Mouse (Mus musculus): ENCODE measurements at regions not wholly inside any gene's neighbourhood (a gene's known extent, or its start where the extent isn't known, plus 50 kb on each side); places are given as distances from the start of the nearest gene placed in this dataset.

- WGBS, result 63% methylated on average over 3 of the region's 3 CpGs
- no peak overlapping the region for H3K27ac ChIP-seq (ENCODE audit: low read length)
- no peak overlapping the region for H3K4me3 ChIP-seq (ENCODE audit: low read depth, low read length)
- no peaks in the 10 kb centered on the region for H3K9me3 ChIP-seq (ENCODE audit: low read length)
- DNase-seq (ENCODE audit: low spot score) (no peak), ATAC-seq (no peak)
- no peak overlapping the region for H3K4me2 ChIP-seq (replicated peaks; ENCODE audit: low read depth, low read length)
- TF ChIP-seq EP300 (IDR thresholded peaks at IDR 0.05) (no peak), CTCF (IDR thresholded peaks at IDR 0.05) (no peak)
- no peak overlapping the region for H3K9ac ChIP-seq (replicated peaks; ENCODE audit: low read depth)
- no peaks in the 10 kb centered on the region for H3K4me1 ChIP-seq (ENCODE audit: insufficient read depth, low read depth, low read length)
- no peaks in the 10 kb centered on the region for H3K27me3 ChIP-seq (replicated peaks; ENCODE audit: insufficient read depth, low read length)
- no peaks in the 10 kb centered on the region for H3K36me3 ChIP-seq (ENCODE audit: insufficient read depth, low read length)
Observed at GRCm38 (mm10) chr12:56046050-56046449, 209.9 kb downstream of the Brms1l start.

DNA sequence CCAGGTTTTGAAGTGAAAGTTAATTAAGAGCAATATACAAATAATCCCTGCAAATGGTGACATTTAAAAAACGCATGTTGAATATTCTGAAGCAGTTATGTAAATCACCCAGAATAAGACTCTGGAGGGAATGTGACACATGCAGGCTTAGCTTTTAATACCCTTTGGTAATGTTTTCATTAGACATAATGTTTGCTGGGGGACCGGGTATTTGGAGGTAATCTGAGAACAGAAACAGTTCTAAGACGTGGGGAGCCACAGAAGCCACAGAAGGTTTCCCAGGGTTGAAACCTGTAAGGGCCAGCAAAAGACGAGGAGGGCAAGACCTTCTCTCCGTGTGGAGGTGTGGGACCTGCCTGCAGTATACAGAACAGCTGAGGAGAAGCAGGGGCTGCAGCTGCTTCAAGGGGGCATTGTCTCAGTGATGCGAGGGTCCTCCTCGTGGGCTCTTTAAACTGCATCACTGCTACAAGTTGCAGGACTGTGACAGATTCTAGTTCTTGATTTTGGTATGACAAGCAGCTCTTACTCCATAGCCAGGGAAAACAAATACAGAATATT lies 184.9 kb downstream of the Brms1l start:
- H3K4me3 ChIP-seq (ENCODE audit: low read depth, low read length), result no peak overlapping the region
- ATAC-seq, result no peak
- H3K9ac ChIP-seq (replicated peaks; ENCODE audit: low read depth), result no peak overlapping the region
- no peaks in the 10 kb centered on the region for H3K27me3 ChIP-seq (replicated peaks; ENCODE audit: insufficient read depth, low read length)
- no peaks in the 10 kb centered on the region for H3K9me3 ChIP-seq (ENCODE audit: low read length)
- no peaks in the 10 kb centered on the region for H3K4me1 ChIP-seq (ENCODE audit: insufficient read depth, low read depth, low read length)
- no peak overlapping the region for H3K4me2 ChIP-seq (replicated peaks; ENCODE audit: low read depth, low read length)
- 24% methylated on average over 7 of the region's 7 CpGs for WGBS
- DNase-seq (ENCODE audit: low spot score), result no peak
- H3K36me3 ChIP-seq (ENCODE audit: insufficient read depth, low read length), result no peaks in the 10 kb centered on the region
- H3K27ac ChIP-seq (ENCODE audit: low read length), result no peak overlapping the region
- TF ChIP-seq CTCF (IDR thresholded peaks at IDR 0.05), result no peak
- TF ChIP-seq EP300 (IDR thresholded peaks at IDR 0.05), result no peak

- Histone ChIP-seq H3K36me3 (ENCODE audit: insufficient read depth, low read length) (no peaks in the 10 kb centered on the region), H3K4me1 (ENCODE audit: insufficient read depth, low read depth, low read length) (no peaks in the 10 kb centered on the region), H3K4me3 (ENCODE audit: low read depth, low read length) (no peak overlapping the region), H3K9me3 (ENCODE audit: low read length) (no peaks in the 10 kb centered on the region), H3K4me2 (replicated peaks; ENCODE audit: low read depth, low read length) (no peak overlapping the region), H3K9ac (replicated peaks; ENCODE audit: low read depth) (no peak overlapping the region), H3K27ac (ENCODE audit: low read length) (no peak overlapping the region), H3K27me3 (replicated peaks; ENCODE audit: insufficient read depth, low read length) (no peaks in the 10 kb centered on the region)
- DNase-seq (ENCODE audit: low spot score) (no peak), ATAC-seq (no peak)
- no peak for TF ChIP-seq EP300 (IDR thresholded peaks at IDR 0.05)
- TF ChIP-seq CTCF (IDR thresholded peaks at IDR 0.05), result no peak
- WGBS, result 45% methylated on average over 1 of the region's 1 CpGs
Observed at GRCm38 (mm10) chr12:56020547-56020946, 184.4 kb downstream of the Brms1l start.

GRCm38 (mm10) chr12:56009976-56010375 lies 173.9 kb downstream of the Brms1l start:
- no peak overlapping the region for H3K4me3 ChIP-seq (ENCODE audit: low read depth, low read length)
- H3K9me3 ChIP-seq (ENCODE audit: low read length), result no peaks in the 10 kb centered on the region
- WGBS, result 32% methylated on average over 4 of the region's 4 CpGs
- peak; percentile 54 for ATAC-seq
- 0 out of 2 replicates have a peak, but pooled peaks have one; percentile 21 for TF ChIP-seq EP300 (IDR thresholded peaks at IDR 0.05)
- no peak for TF ChIP-seq CTCF (IDR thresholded peaks at IDR 0.05)
- H3K4me1 ChIP-seq (ENCODE audit: insufficient read depth, low read depth, low read length), result no peaks in the 10 kb centered on the region
- H3K9ac ChIP-seq (replicated peaks; ENCODE audit: low read depth), result no peak overlapping the region
- no peak overlapping the region for H3K27ac ChIP-seq (ENCODE audit: low read length)
- peak; percentile 85 for DNase-seq (ENCODE audit: low spot score)
- no peaks in the 10 kb centered on the region for H3K36me3 ChIP-seq (ENCODE audit: insufficient read depth, low read length)
- H3K27me3 ChIP-seq (replicated peaks; ENCODE audit: insufficient read depth, low read length), result no peaks in the 10 kb centered on the region
- no peak overlapping the region for H3K4me2 ChIP-seq (replicated peaks; ENCODE audit: low read depth, low read length)

GRCm38 (mm10) chr12:56005846-56006245 lies 169.7 kb downstream of the Brms1l start:
- Histone ChIP-seq H3K4me3 (ENCODE audit: low read depth, low read length) (no peak overlapping the region), H3K27me3 (replicated peaks; ENCODE audit: insufficient read depth, low read length) (no peaks in the 10 kb centered on the region), H3K36me3 (ENCODE audit: insufficient read depth, low read length) (no peaks in the 10 kb centered on the region), H3K4me2 (replicated peaks; ENCODE audit: low read depth, low read length) (no peak overlapping the region), H3K9me3 (ENCODE audit: low read length) (no peaks in the 10 kb centered on the region), H3K9ac (replicated peaks; ENCODE audit: low read depth) (no peak overlapping the region), H3K27ac (ENCODE audit: low read length) (no peak overlapping the region), H3K4me1 (ENCODE audit: insufficient read depth, low read depth, low read length) (no peaks in the 10 kb centered on the region)
- TF ChIP-seq CTCF (IDR thresholded peaks at IDR 0.05) (no peak), EP300 (IDR thresholded peaks at IDR 0.05) (no peak)
- ATAC-seq, result no peak
- 71% methylated on average over 4 of the region's 4 CpGs for WGBS
- no peak for DNase-seq (ENCODE audit: low spot score)

DNA sequence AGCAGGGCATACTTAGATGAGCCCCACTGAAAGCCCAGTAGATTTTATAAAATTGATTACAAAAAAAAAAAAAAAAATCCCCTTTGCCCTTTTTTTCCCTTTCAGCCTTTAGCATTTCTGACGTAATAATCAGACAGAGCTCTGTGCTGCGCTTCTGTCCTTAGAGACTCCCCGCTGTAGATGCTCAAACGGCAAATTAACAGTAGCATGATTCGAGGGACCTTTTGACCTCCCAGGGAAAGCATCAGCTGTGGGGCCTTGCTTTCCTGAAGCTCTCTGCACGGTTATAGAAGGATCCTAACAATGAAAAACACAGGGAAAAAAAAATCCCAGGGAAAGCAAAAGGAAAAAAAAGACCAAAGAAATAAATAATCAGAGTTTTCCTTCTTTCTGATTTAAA lies 169.2 kb downstream of the Brms1l start:
- Histone ChIP-seq H3K9ac (replicated peaks; ENCODE audit: low read depth) (no peak overlapping the region), H3K4me3 (ENCODE audit: low read depth, low read length) (no peak overlapping the region), H3K36me3 (ENCODE audit: insufficient read depth, low read length) (no peaks in the 10 kb centered on the region), H3K27me3 (replicated peaks; ENCODE audit: insufficient read depth, low read length) (no peaks in the 10 kb centered on the region), H3K4me2 (replicated peaks; ENCODE audit: low read depth, low read length) (no peak overlapping the region), H3K9me3 (ENCODE audit: low read length) (no peaks in the 10 kb centered on the region), H3K27ac (ENCODE audit: low read length) (no peak overlapping the region), H3K4me1 (ENCODE audit: insufficient read depth, low read depth, low read length) (no peaks in the 10 kb centered on the region)
- DNase-seq (ENCODE audit: low spot score) (no peak), ATAC-seq (no peak)
- 59% methylated on average over 6 of the region's 6 CpGs for WGBS
- TF ChIP-seq EP300 (IDR thresholded peaks at IDR 0.05) (no peak), CTCF (IDR thresholded peaks at IDR 0.05) (no peak)

DNA sequence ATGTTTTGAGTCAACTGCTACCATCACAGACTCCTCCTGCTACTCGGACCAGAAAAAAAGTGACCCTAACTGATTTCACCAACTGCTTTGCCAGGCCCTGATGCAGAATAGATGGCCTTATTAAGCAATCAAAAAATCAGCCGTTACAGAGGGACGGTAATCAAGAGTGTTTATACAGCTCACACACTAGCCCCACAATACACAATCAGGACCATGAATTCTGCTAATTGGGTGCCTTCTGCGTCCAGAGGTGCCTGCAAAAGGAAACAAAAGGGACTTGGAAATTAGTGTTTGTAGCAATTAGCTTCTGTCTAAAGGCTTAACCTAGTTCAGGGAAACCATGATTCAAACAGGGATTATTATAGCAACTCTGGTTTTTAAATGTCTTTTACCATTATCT lies 168.4 kb downstream of the Brms1l start:
- H3K9me3 ChIP-seq (ENCODE audit: low read length), result no peaks in the 10 kb centered on the region
- no peak for TF ChIP-seq EP300 (IDR thresholded peaks at IDR 0.05)
- TF ChIP-seq CTCF (IDR thresholded peaks at IDR 0.05), result no peak
- WGBS, result 50% methylated on average over 4 of the region's 4 CpGs
- no peaks in the 10 kb centered on the region for H3K27me3 ChIP-seq (replicated peaks; ENCODE audit: insufficient read depth, low read length)
- H3K4me3 ChIP-seq (ENCODE audit: low read depth, low read length), result no peak overlapping the region
- H3K4me2 ChIP-seq (replicated peaks; ENCODE audit: low read depth, low read length), result no peak overlapping the region
- no peak for DNase-seq (ENCODE audit: low spot score)
- H3K4me1 ChIP-seq (ENCODE audit: insufficient read depth, low read depth, low read length), result no peaks in the 10 kb centered on the region
- no peak overlapping the region for H3K9ac ChIP-seq (replicated peaks; ENCODE audit: low read depth)
- no peak overlapping the region for H3K27ac ChIP-seq (ENCODE audit: low read length)
- no peak for ATAC-seq
- H3K36me3 ChIP-seq (ENCODE audit: insufficient read depth, low read length), result no peaks in the 10 kb centered on the region
